Mouse (Mus musculus): ENCODE results near the gene Bcas1. TPM values are rescaled to one million over a fixed set of nuclear protein-coding genes. Genes with fewer than 3 reads are reported as not detected.

Bcas1 gene
- polyA plus RNA-seq, 1 experiment from 2014 or later: 0.33 TPM

DNA sequence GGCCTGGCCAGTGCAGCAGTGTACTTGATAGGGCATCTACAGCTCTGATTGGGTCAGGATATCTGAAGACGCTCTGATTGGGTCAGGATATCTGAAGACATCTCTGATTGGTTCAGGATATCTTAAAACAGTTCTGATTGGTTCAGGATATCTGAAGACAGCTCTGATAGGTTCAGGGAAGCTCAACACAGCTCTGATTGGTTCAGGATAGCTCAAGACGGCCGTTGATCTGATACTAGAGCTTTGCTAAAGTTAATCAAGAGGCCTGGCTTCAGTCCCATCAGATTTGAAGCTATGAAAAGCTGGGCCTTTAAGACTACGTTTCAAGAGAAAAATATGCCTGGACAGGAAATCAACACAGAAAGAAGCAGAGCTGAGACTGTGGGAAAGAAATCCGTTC, 77.9 kb downstream of the Bcas1 start:
- no peak overlapping the region for H3K4me3 ChIP-seq (ENCODE audit: low read depth, low read length)

DNA sequence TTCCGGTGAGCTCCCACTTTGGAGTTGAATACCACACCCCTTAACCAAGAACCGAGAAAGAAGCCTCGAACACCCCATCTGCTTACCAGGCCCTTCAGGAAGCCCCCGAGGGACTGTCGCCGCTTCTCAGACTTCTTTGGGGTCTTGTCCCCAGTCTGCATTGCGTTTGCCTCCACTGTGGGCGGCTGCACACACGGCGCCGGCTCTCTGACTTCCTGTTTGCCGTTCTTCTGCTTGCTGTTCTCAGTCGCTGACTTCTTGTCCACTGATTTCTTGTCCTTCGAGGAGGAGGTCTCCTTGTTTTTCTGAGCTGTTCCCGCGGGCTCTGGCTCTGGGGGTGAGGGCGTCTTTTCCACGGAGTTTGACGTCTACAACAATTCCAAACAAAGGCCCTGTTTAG, 78.5 kb downstream of the Bcas1 start:
- Histone ChIP-seq H3K4me1 (replicated peaks; ENCODE audit: control insufficient read depth, insufficient read depth, low read length) (peaks cover 7% of the 10 kb centered on the region; the same call in 1 of the 2 replicates), H3K4me2 (ENCODE audit: low read depth, low read length, severe bottlenecking) (no peak overlapping the region), H3K4me3 (ENCODE audit: low read depth, low read length) (no peak overlapping the region), H3K9me3 (ENCODE audit: control insufficient read depth, low read length) (no peaks in the 10 kb centered on the region), H3K9ac (ENCODE audit: low read length) (no peak overlapping the region), H3K27me3 (ENCODE audit: control insufficient read depth, insufficient read depth, low read length) (no peaks in the 10 kb centered on the region), H3K36me3 (ENCODE audit: control insufficient read depth, insufficient read depth, low read length) (no peaks in the 10 kb centered on the region), H3K27ac (ENCODE audit: low read depth, low read length) (no peak overlapping the region)
- DNase-seq (ENCODE audit: low spot score) (no peak), ATAC-seq (replicated peaks; ENCODE audit: low FRiP score) (no peak)
- WGBS: 90% methylated on average over 19 of the region's 19 CpGs

More for the DNA sequence above, 77.9 kb downstream of the Bcas1 start:
- H3K9ac ChIP-seq (ENCODE audit: low read length): no peak overlapping the region
- no peaks in the 10 kb centered on the region for H3K36me3 ChIP-seq (ENCODE audit: control insufficient read depth, insufficient read depth, low read length)
- H3K9me3 ChIP-seq (ENCODE audit: control insufficient read depth, low read length): no peaks in the 10 kb centered on the region
- no peak overlapping the region for H3K27ac ChIP-seq (ENCODE audit: low read depth, low read length)
- no peak for DNase-seq (ENCODE audit: low spot score)
- WGBS: 85% methylated on average over 5 of the region's 5 CpGs
- ATAC-seq (replicated peaks; ENCODE audit: low FRiP score): no peak
- H3K4me2 ChIP-seq (ENCODE audit: low read depth, low read length, severe bottlenecking): no peak overlapping the region
- no peaks in the 10 kb centered on the region for H3K27me3 ChIP-seq (ENCODE audit: control insufficient read depth, insufficient read depth, low read length)
- 0 out of 2 replicates have a peak, but pooled peaks cover 7% of the 10 kb centered on the region for H3K4me1 ChIP-seq (replicated peaks; ENCODE audit: control insufficient read depth, insufficient read depth, low read length)

DNA sequence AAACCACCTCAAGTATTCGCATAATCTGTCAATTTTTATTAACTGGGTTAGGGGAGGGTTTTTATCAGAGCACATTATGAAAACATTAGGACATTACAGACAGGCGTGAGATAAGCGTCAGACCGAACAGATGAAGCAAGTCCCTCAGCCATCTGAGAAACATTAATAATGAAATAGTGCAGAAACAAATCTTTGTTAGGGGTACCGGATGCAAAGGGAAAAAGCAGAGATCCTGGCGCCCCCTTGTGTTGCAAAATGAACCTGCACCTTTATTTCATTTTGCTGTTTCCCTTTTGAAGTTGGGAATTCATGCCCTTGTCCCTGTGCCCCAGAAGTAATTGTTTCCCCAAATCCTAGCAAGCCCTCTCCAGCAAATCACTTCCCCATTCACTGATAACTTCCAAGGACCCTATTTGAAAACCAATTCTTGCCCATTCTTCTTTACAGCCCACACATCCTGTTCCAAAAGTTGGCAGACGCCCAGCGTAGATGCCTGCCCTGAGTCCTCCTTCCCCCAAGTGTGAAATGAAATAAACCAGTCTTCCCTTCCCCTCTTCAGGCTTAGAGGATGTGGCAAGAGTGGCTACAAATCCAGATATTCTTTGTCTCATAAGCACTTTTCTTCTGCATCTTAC, 80.4 kb downstream of the Bcas1 start:
- WGBS: 50% methylated on average over 8 of the region's 8 CpGs
- H3K4me3 ChIP-seq (ENCODE audit: low read depth, low read length): no peak overlapping the region
- no peak overlapping the region for H3K27ac ChIP-seq (ENCODE audit: low read depth, low read length)
- ATAC-seq (replicated peaks; ENCODE audit: low FRiP score) (no peak), DNase-seq (ENCODE audit: low spot score) (peak; percentile 80)
- peaks cover 7% of the 10 kb centered on the region; the same call in 1 of the 2 replicates for H3K4me1 ChIP-seq (replicated peaks; ENCODE audit: control insufficient read depth, insufficient read depth, low read length)
- no peaks in the 10 kb centered on the region for H3K36me3 ChIP-seq (ENCODE audit: control insufficient read depth, insufficient read depth, low read length)
- no peaks in the 10 kb centered on the region for H3K9me3 ChIP-seq (ENCODE audit: control insufficient read depth, low read length)
- H3K4me2 ChIP-seq (ENCODE audit: low read depth, low read length, severe bottlenecking): no peak overlapping the region
- H3K9ac ChIP-seq (ENCODE audit: low read length): no peak overlapping the region
- no peaks in the 10 kb centered on the region for H3K27me3 ChIP-seq (ENCODE audit: control insufficient read depth, insufficient read depth, low read length)

DNA sequence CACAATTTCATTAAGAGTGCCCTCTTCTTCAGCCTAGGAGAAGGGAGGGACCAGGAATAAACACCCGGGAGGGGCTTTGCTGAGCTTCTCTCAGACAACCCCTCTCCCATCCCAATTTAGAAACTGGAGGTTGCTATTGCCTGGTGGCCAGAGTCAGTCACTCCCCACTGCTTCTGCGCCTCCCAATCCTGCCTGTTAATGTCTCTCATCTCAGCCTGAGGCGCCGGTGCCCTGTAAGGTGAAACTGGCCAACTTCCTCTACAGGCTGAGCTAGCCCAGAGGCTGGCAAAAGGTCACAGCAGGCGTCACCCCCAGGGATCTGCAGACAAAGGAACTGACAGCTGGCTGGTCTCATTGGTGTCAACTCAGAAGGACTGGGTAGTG, 82.2 kb downstream of the Bcas1 start:
- Histone ChIP-seq H3K9me3 (ENCODE audit: control insufficient read depth, low read length) (no peaks in the 10 kb centered on the region), H3K4me1 (replicated peaks; ENCODE audit: control insufficient read depth, insufficient read depth, low read length) (peaks cover 7% of the 10 kb centered on the region; the same call in 1 of the 2 replicates), H3K4me2 (ENCODE audit: low read depth, low read length, severe bottlenecking) (no peak overlapping the region), H3K27ac (ENCODE audit: low read depth, low read length) (no peak overlapping the region), H3K36me3 (ENCODE audit: control insufficient read depth, insufficient read depth, low read length) (no peaks in the 10 kb centered on the region), H3K27me3 (ENCODE audit: control insufficient read depth, insufficient read depth, low read length) (no peaks in the 10 kb centered on the region), H3K4me3 (ENCODE audit: low read depth, low read length) (no peak overlapping the region), H3K9ac (ENCODE audit: low read length) (no peak overlapping the region; the same call in 1 of the 2 replicates)
- DNase-seq (ENCODE audit: low spot score) (peak; percentile 66), ATAC-seq (replicated peaks; ENCODE audit: low FRiP score) (no peak)
- WGBS: 2% methylated on average over 5 of the region's 5 CpGs

DNA sequence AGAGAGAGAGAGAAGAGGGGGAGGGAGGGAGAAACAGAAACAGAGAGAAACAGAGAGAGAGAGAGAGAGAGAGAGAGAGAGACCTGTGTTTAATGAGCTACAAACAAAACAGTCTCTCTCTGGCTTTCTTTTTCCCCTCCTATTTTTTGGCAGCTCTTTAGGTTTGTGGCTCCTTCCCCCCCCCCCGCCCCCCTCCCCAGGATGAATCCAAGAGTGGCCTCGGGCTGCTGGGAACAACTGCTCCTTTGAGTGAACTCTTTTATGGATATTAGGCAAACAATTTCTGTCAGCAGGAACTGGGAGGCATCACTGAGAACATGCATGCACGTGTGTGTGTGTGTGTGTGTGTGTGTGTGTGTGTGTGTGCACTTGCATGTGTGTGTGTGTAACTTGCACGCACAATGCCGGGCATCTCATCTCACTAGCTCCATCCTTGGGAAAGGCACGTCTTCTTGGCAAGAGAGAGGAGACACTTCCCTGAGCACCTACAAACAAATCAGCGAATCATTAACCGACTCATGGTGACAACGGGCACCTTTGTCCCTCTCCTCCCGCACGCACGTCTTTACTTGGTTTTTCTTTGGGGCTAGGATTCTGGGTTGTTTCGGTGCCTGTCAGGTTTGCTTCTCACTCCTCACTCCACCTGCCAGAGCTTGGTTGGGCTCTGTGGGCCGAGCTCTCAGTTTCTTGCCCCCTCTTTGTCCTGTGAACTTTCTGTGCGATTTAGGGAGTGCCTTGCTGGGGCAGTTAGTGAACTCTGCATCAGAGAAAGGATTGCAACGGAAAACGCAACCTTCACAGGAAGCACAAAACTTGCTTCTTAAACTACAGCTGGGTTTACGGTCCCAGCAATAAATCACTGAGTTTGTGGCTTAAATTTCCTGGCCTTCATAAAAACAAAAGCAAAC, 82.9 kb downstream of the Bcas1 start:
- Histone ChIP-seq H3K4me3 (ENCODE audit: low read depth, low read length) (no peak overlapping the region), H3K4me1 (replicated peaks; ENCODE audit: control insufficient read depth, insufficient read depth, low read length) (peaks cover 7% of the 10 kb centered on the region; the same call in 1 of the 2 replicates), H3K9ac (ENCODE audit: low read length) (peak overlapping the region; percentile 14; the same call in 1 of the 2 replicates), H3K9me3 (ENCODE audit: control insufficient read depth, low read length) (no peaks in the 10 kb centered on the region), H3K27me3 (ENCODE audit: control insufficient read depth, insufficient read depth, low read length) (no peaks in the 10 kb centered on the region), H3K36me3 (ENCODE audit: control insufficient read depth, insufficient read depth, low read length) (no peaks in the 10 kb centered on the region), H3K4me2 (ENCODE audit: low read depth, low read length, severe bottlenecking) (no peak overlapping the region), H3K27ac (ENCODE audit: low read depth, low read length) (no peak overlapping the region)
- 16% methylated on average over 17 of the region's 18 CpGs for WGBS
- no peak for DNase-seq (ENCODE audit: low spot score)
- no peak for ATAC-seq (replicated peaks; ENCODE audit: low FRiP score)

DNA sequence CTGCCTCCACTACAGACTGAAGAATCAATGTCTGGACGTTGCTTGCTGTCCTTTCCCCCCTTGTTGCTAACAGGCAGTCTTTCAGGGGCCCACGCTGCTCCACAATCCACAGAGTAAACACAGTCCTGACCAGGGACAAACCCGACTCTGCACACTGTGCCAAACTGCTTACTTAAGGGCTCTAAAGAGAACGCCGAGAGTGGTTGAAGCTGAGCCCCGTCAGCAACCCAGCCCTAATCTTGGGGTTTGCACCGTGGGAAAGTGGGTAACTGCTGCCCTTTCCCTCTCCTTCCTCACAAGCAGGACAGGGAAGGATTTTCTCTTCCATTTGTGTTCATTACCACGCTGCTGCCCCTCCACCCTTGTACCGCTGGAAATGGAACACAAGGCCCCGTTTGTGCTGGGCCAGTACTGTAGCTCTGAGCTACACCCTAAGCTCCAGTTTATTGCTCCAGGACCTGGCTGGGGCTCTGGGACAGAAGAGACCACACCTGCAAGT, 83.8 kb downstream of the Bcas1 start:
- Histone ChIP-seq H3K4me2 (ENCODE audit: low read depth, low read length, severe bottlenecking) (no peak overlapping the region), H3K4me1 (replicated peaks; ENCODE audit: control insufficient read depth, insufficient read depth, low read length) (peaks cover 7% of the 10 kb centered on the region; the same call in 1 of the 2 replicates), H3K9me3 (ENCODE audit: control insufficient read depth, low read length) (no peaks in the 10 kb centered on the region), H3K4me3 (ENCODE audit: low read depth, low read length) (no peak overlapping the region), H3K9ac (ENCODE audit: low read length) (no peak overlapping the region), H3K27ac (ENCODE audit: low read depth, low read length) (no peak overlapping the region), H3K36me3 (ENCODE audit: control insufficient read depth, insufficient read depth, low read length) (no peaks in the 10 kb centered on the region), H3K27me3 (ENCODE audit: control insufficient read depth, insufficient read depth, low read length) (no peaks in the 10 kb centered on the region)
- WGBS: 57% methylated on average over 10 of the region's 10 CpGs
- ATAC-seq (replicated peaks; ENCODE audit: low FRiP score): no peak; the same call in 1 of the 2 replicates
- no peak for DNase-seq (ENCODE audit: low spot score)

DNA sequence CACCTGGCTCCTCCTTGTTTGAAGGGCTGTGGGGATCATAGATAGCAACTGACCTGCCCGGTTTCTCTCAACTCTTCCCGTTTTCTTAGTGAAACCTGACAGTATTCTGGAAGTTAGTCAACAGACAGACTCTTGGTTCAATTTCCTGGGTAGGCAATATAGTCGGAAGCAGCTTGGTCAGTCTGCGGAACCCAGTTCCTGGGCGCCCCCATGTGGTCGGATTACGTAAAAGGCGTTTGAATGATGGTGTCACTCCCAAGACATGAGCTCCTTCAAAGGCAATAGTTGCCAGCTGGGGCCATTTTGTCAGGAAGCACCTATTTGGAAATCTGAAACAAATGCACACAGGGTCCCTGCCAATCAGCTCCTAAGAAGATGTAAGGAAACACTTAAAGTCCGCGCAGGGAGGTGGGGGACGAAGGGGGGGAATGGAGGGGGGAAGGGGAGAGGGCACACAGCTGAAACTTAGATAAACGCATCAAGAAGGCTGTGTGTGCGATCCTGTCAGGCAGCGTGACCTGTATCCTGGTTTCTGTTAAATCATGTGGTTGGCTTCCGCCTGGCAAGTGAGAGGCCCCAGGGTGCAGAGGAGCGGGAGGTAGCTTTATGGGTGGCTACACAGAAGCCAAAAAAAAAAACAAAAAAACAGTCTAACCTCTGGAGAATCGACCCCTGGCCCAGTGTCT, 84.4 kb downstream of the Bcas1 start:
- H3K27me3 ChIP-seq (ENCODE audit: control insufficient read depth, insufficient read depth, low read length): no peaks in the 10 kb centered on the region
- peak; percentile 87 for DNase-seq (ENCODE audit: low spot score)
- no peak overlapping the region for H3K9ac ChIP-seq (ENCODE audit: low read length)
- no peaks in the 10 kb centered on the region for H3K9me3 ChIP-seq (ENCODE audit: control insufficient read depth, low read length)
- peaks cover 7% of the 10 kb centered on the region; the same call in 1 of the 2 replicates for H3K4me1 ChIP-seq (replicated peaks; ENCODE audit: control insufficient read depth, insufficient read depth, low read length)
- no peak overlapping the region for H3K4me2 ChIP-seq (ENCODE audit: low read depth, low read length, severe bottlenecking)
- H3K4me3 ChIP-seq (ENCODE audit: low read depth, low read length): no peak overlapping the region
- no peaks in the 10 kb centered on the region for H3K36me3 ChIP-seq (ENCODE audit: control insufficient read depth, insufficient read depth, low read length)
- no peak overlapping the region for H3K27ac ChIP-seq (ENCODE audit: low read depth, low read length)
- WGBS: 43% methylated on average over 17 of the region's 17 CpGs
- ATAC-seq (replicated peaks; ENCODE audit: low FRiP score): no peak

DNA sequence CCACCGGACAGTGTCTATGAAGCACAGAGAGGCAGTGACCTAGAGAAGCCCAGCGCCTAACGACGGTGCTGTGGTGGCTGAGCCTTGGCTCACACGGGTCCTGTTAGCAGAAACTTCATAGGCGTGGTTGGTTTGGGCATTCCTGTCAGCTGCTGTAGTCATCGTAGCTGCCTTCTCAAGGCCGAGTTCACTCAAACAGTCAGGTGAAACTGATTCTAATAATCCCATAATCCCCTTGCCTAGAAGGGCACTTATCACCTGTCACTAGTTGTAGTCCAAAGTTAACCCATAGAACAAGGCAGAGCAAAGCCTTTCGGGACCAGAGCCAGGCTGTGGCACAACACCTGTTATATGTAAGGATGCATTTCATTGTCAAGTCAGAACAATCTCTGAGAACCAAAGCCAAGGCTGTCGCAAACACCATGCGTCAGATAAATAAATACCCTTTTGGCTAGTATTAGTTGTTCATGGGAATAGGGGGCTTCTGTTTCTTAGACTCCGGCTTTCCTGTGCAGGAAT, 85.3 kb downstream of the Bcas1 start:
- no peak overlapping the region for H3K27ac ChIP-seq (ENCODE audit: low read depth, low read length)
- no peaks in the 10 kb centered on the region for H3K9me3 ChIP-seq (ENCODE audit: control insufficient read depth, low read length)
- H3K27me3 ChIP-seq (ENCODE audit: control insufficient read depth, insufficient read depth, low read length): no peaks in the 10 kb centered on the region
- DNase-seq (ENCODE audit: low spot score) (no peak), ATAC-seq (replicated peaks; ENCODE audit: low FRiP score) (no peak)
- no peaks in the 10 kb centered on the region for H3K36me3 ChIP-seq (ENCODE audit: control insufficient read depth, insufficient read depth, low read length)
- WGBS: 87% methylated on average over 12 of the region's 12 CpGs
- H3K4me3 ChIP-seq (ENCODE audit: low read depth, low read length): no peak overlapping the region
- no peak overlapping the region for H3K9ac ChIP-seq (ENCODE audit: low read length)
- no peak overlapping the region for H3K4me2 ChIP-seq (ENCODE audit: low read depth, low read length, severe bottlenecking)
- H3K4me1 ChIP-seq (replicated peaks; ENCODE audit: control insufficient read depth, insufficient read depth, low read length): peaks cover 7% of the 10 kb centered on the region; the same call in 1 of the 2 replicates
